Mouse (Mus musculus) intestine, postnatal 0 days (tissue): Measurements from ENCODE around the gene Fam83e. TPM values are rescaled to one million over a fixed set of nuclear protein-coding genes. Genes with fewer than 3 reads are reported as not detected.
A peak's percentile ranks its signal among the peaks of the same experiment; 100 is the strongest.

Experiments used
- ATAC-seq: fragments of 200-750 bp; cut with Nextera tagmentation; 2 replicates; pipeline ENCODE4 v1.8.0; 2017; ENCODE audit warnings: mild to moderate bottlenecking, moderate TSS enrichment, moderate library complexity
- H3K27ac ChIP-seq: fragments of 300-500 bp; sonication (generic); 2 replicates; pipeline ENCODE4 v1.5.1; 2014; ENCODE audit warnings: mild to moderate bottlenecking, low read depth, low read length, moderate library complexity
- H3K27me3 ChIP-seq: fragments of 300-500 bp; sonication (generic); replicated peaks from 2 replicates; pipeline ENCODE4 v1.6.1; 2014; ENCODE audit warnings: low read length, mixed read lengths; ENCODE audit not compliant: control insufficient read depth, insufficient read depth
- H3K36me3 ChIP-seq: fragments of 300-500 bp; sonication (generic); 2 replicates; pipeline ENCODE4 v1.6.1; 2014; ENCODE audit warnings: mild to moderate bottlenecking, moderate library complexity; ENCODE audit not compliant: control insufficient read depth, insufficient read depth
- H3K4me1 ChIP-seq: fragments of 300-500 bp; sonication (generic); replicated peaks from 2 replicates; pipeline ENCODE4 v1.6.1; 2014; ENCODE audit warnings: antibody characterized with exemption, low read length, mixed read lengths; ENCODE audit not compliant: control insufficient read depth, insufficient read depth
- H3K4me2 ChIP-seq: fragments of 300-500 bp; sonication (generic); replicated peaks from 2 replicates; pipeline ENCODE4 v1.6.1; 2014; ENCODE audit warnings: low read depth, mild to moderate bottlenecking, moderate library complexity
- H3K4me3 ChIP-seq: fragments of 300-500 bp; sonication (generic); 2 replicates; pipeline ENCODE4 v1.5.1; 2014; ENCODE audit warnings: low read depth, low read length
- H3K9ac ChIP-seq: fragments of 300-500 bp; sonication (generic); 2 replicates; pipeline ENCODE4 v1.6.1; 2014; ENCODE audit warnings: mild to moderate bottlenecking, low read depth, low read length
- H3K9me3 ChIP-seq: fragments of 300-500 bp; sonication (generic); 2 replicates; pipeline ENCODE4 v1.6.1; 2016; ENCODE audit warnings: mixed run types; ENCODE audit not compliant: control insufficient read depth
- CTCF ChIP-seq: sonication (generic); IDR thresholded peaks from 2 replicates; pipeline ENCODE4 v1.5.1; 2016; ENCODE audit warnings: low read depth, mild to moderate bottlenecking, control low read depth, antibody characterized with exemption, moderate library complexity
- WGBS: fragments of 180-500 bp; shearing (Covaris S2); extraction: QIAGEN DNeasy Blood & Tissue Kit; methylation state at CpG from one replicate; pipeline ENCODE4 v1.1.7; 2014; 5-methylcytosine and 5-hydroxymethylcytosine counted together
- polyA plus RNA-seq: library from polyadenylated mRNA; unstranded; fragments of >200 nt; fragmentation: Nextera tagmentation; extraction: Ambion mirVana; gene quantifications from 2 replicates; pipeline ENCODE4 v1.2.1, GENCODE M21; 2015

Gene Fam83e
- 16.6 and 16.7 TPM in 2 replicates for polyA plus RNA-seq

DNA sequence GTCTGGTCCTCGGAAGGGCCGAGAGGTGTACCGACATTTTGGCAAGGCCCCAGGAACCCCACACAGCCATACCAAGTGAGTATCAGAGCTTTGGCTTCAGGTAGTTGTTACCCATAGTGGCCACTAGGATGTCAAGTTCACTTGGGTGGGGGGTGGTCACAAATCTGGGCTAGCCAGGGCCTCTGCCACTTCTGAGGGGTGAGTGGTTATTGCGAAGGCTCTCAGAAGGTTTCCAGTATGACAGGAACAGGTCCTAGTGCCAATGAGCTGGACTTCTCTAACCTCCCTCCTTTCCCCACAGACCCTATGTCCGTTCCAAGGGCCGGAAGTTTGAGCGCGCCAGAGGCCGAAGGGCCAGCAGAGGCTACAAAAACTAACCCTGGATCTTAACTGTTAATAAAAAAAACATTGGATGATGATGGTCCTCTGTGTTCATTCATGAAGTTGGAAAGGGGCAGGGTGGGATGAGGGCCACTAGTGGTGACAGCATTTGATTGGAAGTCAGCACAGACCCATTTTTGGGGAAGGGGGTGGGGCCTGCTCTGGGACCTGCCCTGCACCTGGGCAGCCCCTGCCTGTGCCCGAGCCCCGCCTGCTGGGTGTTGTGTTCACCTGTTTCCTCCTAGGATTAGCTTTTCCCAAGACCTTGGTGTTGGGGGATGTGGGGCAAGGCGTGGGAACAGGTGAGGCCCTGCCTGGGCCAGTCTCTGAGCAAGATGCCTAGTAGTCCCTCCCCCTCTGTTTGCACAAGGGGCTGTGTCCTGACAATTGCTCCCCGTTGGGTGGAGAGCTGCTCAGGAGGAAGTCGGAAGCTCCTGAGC, at the start of gene Fam83e:
Gene Fam83e (plus strand): TSS at position 800 of the 821 bp plus-strand sequence.
- H3K9ac ChIP-seq: peak within 1 kb of the TSS; percentile 45
- no peaks in the 10 kb centered on the region for H3K27me3 ChIP-seq
- peaks cover 49% of the 10 kb centered on the region for H3K36me3 ChIP-seq
- ATAC-seq: peak; percentile 70
- peak; percentile 50 for TF ChIP-seq CTCF
- peak within 1 kb of the TSS; percentile 86 for H3K27ac ChIP-seq
- H3K9me3 ChIP-seq: no peaks in the 10 kb centered on the region
- H3K4me2 ChIP-seq: peak within 1 kb of the TSS; percentile 78
- peaks cover 15% of the 10 kb centered on the region; the same call in 1 of the 2 replicates for H3K4me1 ChIP-seq
- peak within 1 kb of the TSS; percentile 33 for H3K4me3 ChIP-seq
- WGBS: 56% methylated on average over 14 of the region's 14 CpGs

DNA sequence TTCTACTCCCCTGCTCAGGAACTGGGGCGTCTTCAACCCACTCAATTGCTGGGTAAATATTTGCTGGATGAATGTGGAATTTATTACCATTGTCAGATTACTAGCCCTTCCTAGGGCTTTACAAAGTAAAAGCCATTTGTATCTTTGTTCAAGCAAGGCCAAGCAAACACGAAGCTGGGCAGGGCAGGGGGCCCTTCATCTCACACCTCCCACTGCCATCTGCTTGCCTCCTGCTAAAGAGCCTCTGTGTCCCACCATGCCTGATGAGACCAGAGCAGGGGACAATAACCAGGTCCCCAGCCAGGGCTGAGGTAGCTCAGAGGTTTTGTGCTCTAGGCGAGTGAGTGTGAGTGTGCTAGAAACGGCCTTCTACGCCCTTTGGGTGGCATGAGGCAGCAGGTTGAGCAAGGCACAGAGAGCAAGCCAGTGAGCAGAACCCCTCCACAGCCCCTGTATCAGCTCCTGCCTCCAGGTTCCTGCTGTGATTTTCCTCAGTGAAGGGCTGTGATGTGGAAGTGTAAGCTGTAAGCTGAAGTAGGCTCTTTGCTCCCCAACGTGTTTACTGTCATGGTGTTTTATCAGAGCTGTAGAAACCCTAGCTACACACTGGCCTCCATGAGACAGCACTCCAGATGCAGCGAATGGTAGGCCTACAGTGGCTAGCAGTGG, 43.3 kb upstream of the Fam83e start:
- WGBS: 57% methylated on average over 7 of the region's 7 CpGs
- no peak for ATAC-seq
- Histone ChIP-seq H3K27ac (no peak overlapping the region), H3K9ac (no peak overlapping the region), H3K36me3 (no peaks in the 10 kb centered on the region), H3K4me3 (no peak overlapping the region), H3K27me3 (peaks cover 48% of the 10 kb centered on the region), H3K4me1 (peaks cover 3% of the 10 kb centered on the region; the same call in 1 of the 2 replicates), H3K4me2 (no peak overlapping the region), H3K9me3 (no peaks in the 10 kb centered on the region)
- no peak for TF ChIP-seq CTCF

DNA sequence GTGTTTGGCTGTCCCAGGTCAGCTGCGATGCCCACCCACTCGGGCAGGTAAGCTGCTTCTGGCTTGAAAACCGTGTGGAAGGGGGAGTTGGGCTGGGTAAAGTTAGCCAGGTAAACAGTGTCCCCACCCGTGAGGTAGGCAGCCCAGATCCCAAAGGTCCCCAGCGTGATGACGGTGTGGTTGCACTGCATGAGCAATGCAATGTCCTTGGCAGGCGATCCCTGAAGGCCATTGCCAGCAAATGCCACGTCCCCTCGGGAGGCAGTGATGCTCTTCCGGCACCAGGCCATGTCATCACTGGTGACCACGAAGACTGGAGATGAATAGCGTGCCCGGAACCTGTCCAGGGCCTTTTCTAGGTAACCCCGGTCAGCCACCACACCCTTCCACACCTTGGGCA, 42.5 kb upstream of the Fam83e start:
- ATAC-seq: no peak
- TF ChIP-seq CTCF: no peak
- WGBS: 86% methylated on average over 14 of the region's 14 CpGs

DNA sequence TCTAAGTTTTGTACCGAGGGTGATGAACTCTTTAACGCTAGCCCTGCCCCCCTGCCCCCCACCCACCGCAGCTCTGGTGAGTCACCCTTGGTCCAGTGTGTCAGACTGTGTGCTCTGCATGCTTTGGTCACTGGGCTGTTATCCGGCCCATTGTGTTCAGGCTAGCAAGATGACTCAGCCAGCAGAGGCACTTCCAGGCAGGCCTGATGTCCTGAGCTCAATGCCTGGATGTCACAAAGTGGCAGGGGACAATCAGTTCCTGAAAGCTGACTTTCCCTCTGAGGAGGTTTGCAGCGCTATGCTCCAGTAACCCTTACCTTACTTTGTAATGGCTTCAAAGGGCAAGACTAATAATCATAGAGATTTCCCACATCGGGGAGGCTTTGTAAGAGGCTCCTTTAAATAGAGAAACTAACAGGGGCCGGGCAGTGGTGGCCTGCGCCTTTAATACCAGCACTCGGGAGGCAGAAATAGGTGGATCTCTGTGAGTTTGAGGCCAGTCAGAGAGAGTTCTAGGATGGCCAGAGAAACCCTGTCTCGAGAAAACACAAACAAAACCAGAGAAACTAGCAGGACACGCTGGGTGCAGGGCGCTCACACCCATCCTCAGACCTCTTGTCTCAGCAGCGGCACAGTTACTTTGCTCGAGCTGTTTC, 40.9 kb upstream of the Fam83e start:
- no peak overlapping the region for H3K4me3 ChIP-seq
- H3K4me1 ChIP-seq: peaks cover 3% of the 10 kb centered on the region; the same call in 1 of the 2 replicates
- no peaks in the 10 kb centered on the region for H3K36me3 ChIP-seq
- H3K4me2 ChIP-seq: no peak overlapping the region
- WGBS: 59% methylated on average over 14 of the region's 14 CpGs
- H3K27ac ChIP-seq: peak overlapping the region; percentile 35; the same call in 1 of the 2 replicates
- H3K27me3 ChIP-seq: peaks cover 43% of the 10 kb centered on the region
- no peak for TF ChIP-seq CTCF
- H3K9ac ChIP-seq: no peak overlapping the region
- H3K9me3 ChIP-seq: no peaks in the 10 kb centered on the region
- 0 out of 2 replicates have a peak, but pooled peaks have one; percentile 31 for ATAC-seq

More for the DNA sequence above, 42.5 kb upstream of the Fam83e start:
- H3K9ac ChIP-seq: no peak overlapping the region
- no peak overlapping the region for H3K27ac ChIP-seq
- no peak overlapping the region for H3K4me2 ChIP-seq
- no peaks in the 10 kb centered on the region for H3K36me3 ChIP-seq
- peaks cover 3% of the 10 kb centered on the region; the same call in 1 of the 2 replicates for H3K4me1 ChIP-seq
- H3K4me3 ChIP-seq: no peak overlapping the region
- H3K27me3 ChIP-seq: peaks cover 40% of the 10 kb centered on the region
- H3K9me3 ChIP-seq: no peaks in the 10 kb centered on the region

DNA sequence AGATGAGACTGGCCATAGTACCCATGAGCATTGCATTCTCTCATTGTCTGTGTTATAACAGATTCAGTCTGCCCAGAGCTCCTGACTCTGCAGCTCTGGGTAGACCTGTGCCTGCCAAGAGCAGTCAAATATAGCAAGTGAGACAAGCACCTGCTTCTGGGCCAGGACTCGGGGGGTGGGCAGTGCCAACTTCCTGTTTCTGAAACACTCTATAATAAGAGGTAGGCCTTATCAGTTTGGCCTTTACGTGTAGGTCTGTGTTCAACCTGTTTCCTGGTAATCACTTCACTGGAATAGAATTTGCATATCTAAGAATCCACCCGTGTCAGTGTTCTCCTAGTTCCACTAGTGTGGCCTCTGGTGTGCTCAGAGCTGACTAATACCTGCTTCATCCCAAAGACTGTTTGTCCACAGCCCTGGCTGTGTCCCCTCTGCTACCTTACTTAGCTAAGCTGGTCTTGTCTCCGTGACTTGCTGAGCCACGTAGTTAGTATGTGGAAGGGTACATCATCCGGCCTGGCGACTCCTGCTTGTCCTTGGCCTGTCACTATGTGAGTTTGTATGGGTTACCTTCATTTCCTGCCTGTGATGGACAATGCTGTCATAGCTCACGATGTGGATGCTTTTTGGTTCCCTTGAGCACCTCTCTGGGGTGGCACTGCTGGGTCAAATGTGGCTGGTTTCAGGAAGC, 39.8 kb upstream of the Fam83e start:
- Histone ChIP-seq H3K27me3 (peaks cover 40% of the 10 kb centered on the region), H3K4me2 (no peak overlapping the region), H3K4me3 (no peak overlapping the region), H3K36me3 (no peaks in the 10 kb centered on the region), H3K9me3 (no peaks in the 10 kb centered on the region), H3K9ac (no peak overlapping the region), H3K27ac (no peak overlapping the region), H3K4me1 (peaks cover 3% of the 10 kb centered on the region; the same call in 1 of the 2 replicates)
- no peak for TF ChIP-seq CTCF
- ATAC-seq: no peak
- WGBS: 67% methylated on average over 8 of the region's 8 CpGs
